Mouse (Mus musculus): Measurements from ENCODE around the gene Hist1h4m. TPM values are rescaled to one million over a fixed set of nuclear protein-coding genes. Genes with fewer than 3 reads are reported as not detected.
"Not testable (repeated sequence)": the region's sequence is repeated elsewhere in the genome, so short reads cannot be mapped to it uniquely, and the experiment has no call there.

Hist1h4m gene
- polyA plus RNA-seq, 1 experiment: not detected

GRCm38 (mm10) chr13:21789925-21790324 is 21.6 kb upstream of the Hist1h4m start:
- 65% methylated on average over 6 of the region's 6 CpGs for WGBS
- H3K27me3 ChIP-seq (ENCODE audit: control insufficient read depth, insufficient read depth, low read length): no peaks in the 10 kb centered on the region
- H3K4me3 ChIP-seq (ENCODE audit: extremely low read depth, insufficient read depth, insufficient read length): no peak overlapping the region
- TF ChIP-seq POLR2A (IDR thresholded peaks at IDR 0.05; ENCODE audit: low read depth, low read length) (no peak), CTCF (IDR thresholded peaks at IDR 0.05; ENCODE audit: extremely low read depth, insufficient read depth, insufficient read length, insufficient replicate concordance) (no peak)
- no peak for DNase-seq (ENCODE audit: low read depth in 1 of 2, low spot score in 2 of 2)
- no peaks in the 10 kb centered on the region for H3K4me1 ChIP-seq (ENCODE audit: control insufficient read depth, insufficient read depth, insufficient read length)
- no peak overlapping the region for H3K27ac ChIP-seq (ENCODE audit: insufficient read depth, low read length)
- H3K36me3 ChIP-seq (ENCODE audit: control insufficient read depth, insufficient read depth, low read length): no peaks in the 10 kb centered on the region

GRCm38 (mm10) chr13:21790601-21791283 is 20.8 kb upstream of the Hist1h4m start:
- Histone ChIP-seq H3K36me3 (ENCODE audit: control insufficient read depth, insufficient read depth, low read length) (no peaks in the 10 kb centered on the region), H3K4me1 (ENCODE audit: control insufficient read depth, insufficient read depth, insufficient read length) (no peaks in the 10 kb centered on the region), H3K27me3 (ENCODE audit: control insufficient read depth, insufficient read depth, low read length) (no peaks in the 10 kb centered on the region), H3K27ac (ENCODE audit: insufficient read depth, low read length) (no peak overlapping the region), H3K4me3 (ENCODE audit: extremely low read depth, insufficient read depth, insufficient read length) (no peak overlapping the region)
- no peak for DNase-seq (ENCODE audit: low read depth in 1 of 2, low spot score in 2 of 2)
- TF ChIP-seq CTCF (IDR thresholded peaks at IDR 0.05; ENCODE audit: extremely low read depth, insufficient read depth, insufficient read length, insufficient replicate concordance) (no peak), POLR2A (IDR thresholded peaks at IDR 0.05; ENCODE audit: low read depth, low read length) (no peak)
- WGBS: 64% methylated on average over 18 of the region's 18 CpGs

- Histone ChIP-seq H3K36me3 (ENCODE audit: control insufficient read depth, insufficient read depth, low read length) (no peaks in the 10 kb centered on the region), H3K27me3 (ENCODE audit: control insufficient read depth, insufficient read depth, low read length) (no peaks in the 10 kb centered on the region), H3K4me1 (ENCODE audit: control insufficient read depth, insufficient read depth, insufficient read length) (no peaks in the 10 kb centered on the region), H3K27ac (ENCODE audit: insufficient read depth, low read length) (no peak overlapping the region), H3K4me3 (ENCODE audit: extremely low read depth, insufficient read depth, insufficient read length) (no peak overlapping the region)
- no peak for DNase-seq (ENCODE audit: low read depth in 1 of 2, low spot score in 2 of 2)
- 94% methylated on average over 7 of the region's 7 CpGs for WGBS
- no peak for TF ChIP-seq CTCF (IDR thresholded peaks at IDR 0.05; ENCODE audit: extremely low read depth, insufficient read depth, insufficient read length, insufficient replicate concordance)
- no peak for TF ChIP-seq POLR2A (IDR thresholded peaks at IDR 0.05; ENCODE audit: low read depth, low read length)
Measured at GRCm38 (mm10) chr13:21795584-21795983, 16.0 kb upstream of the Hist1h4m start.

- not testable (repeated sequence) for H3K27me3 ChIP-seq (ENCODE audit: control insufficient read depth, insufficient read depth, low read length); H3K27ac ChIP-seq (ENCODE audit: insufficient read depth, low read length); H3K36me3 ChIP-seq (ENCODE audit: control insufficient read depth, insufficient read depth, low read length); H3K4me3 ChIP-seq (ENCODE audit: extremely low read depth, insufficient read depth, insufficient read length); H3K4me1 ChIP-seq (ENCODE audit: control insufficient read depth, insufficient read depth, insufficient read length); DNase-seq (ENCODE audit: low read depth in 1 of 2, low spot score in 2 of 2)
Measured at GRCm38 (mm10) chr13:21797163-21797562, 14.4 kb upstream of the Hist1h4m start.

GRCm38 (mm10) chr13:21803058-21803457 is 8.5 kb upstream of the Hist1h4m start:
- H3K4me3 ChIP-seq (ENCODE audit: extremely low read depth, insufficient read depth, insufficient read length); DNase-seq (ENCODE audit: low read depth in 1 of 2, low spot score in 2 of 2); H3K27ac ChIP-seq (ENCODE audit: insufficient read depth, low read length); H3K36me3 ChIP-seq (ENCODE audit: control insufficient read depth, insufficient read depth, low read length); H3K4me1 ChIP-seq (ENCODE audit: control insufficient read depth, insufficient read depth, insufficient read length); H3K27me3 ChIP-seq (ENCODE audit: control insufficient read depth, insufficient read depth, low read length): not testable (repeated sequence)
- WGBS: no CpG with 5 or more reads among the region's 4 CpGs

GRCm38 (mm10) chr13:21810073-21810472 is 1.5 kb upstream of the Hist1h4m start, which contains the start of the genes Hist1h2bq and Hist1h2ao:
Gene Hist1h2bq (minus strand): TSS chr13:21810197.
Gene Hist1h2ao (plus strand): TSS chr13:21810465.
- H3K4me3 ChIP-seq (ENCODE audit: extremely low read depth, insufficient read depth, insufficient read length); H3K36me3 ChIP-seq (ENCODE audit: control insufficient read depth, insufficient read depth, low read length); H3K4me1 ChIP-seq (ENCODE audit: control insufficient read depth, insufficient read depth, insufficient read length); H3K27ac ChIP-seq (ENCODE audit: insufficient read depth, low read length); DNase-seq (ENCODE audit: low read depth in 1 of 2, low spot score in 2 of 2); H3K27me3 ChIP-seq (ENCODE audit: control insufficient read depth, insufficient read depth, low read length): not testable (repeated sequence)
- WGBS: no CpG with 5 or more reads among the region's 23 CpGs

GRCm38 (mm10) chr13:21811074-21811473 is 472 bp upstream of the Hist1h4m start:
- H3K27me3 ChIP-seq (ENCODE audit: control insufficient read depth, insufficient read depth, low read length); H3K4me3 ChIP-seq (ENCODE audit: extremely low read depth, insufficient read depth, insufficient read length); H3K27ac ChIP-seq (ENCODE audit: insufficient read depth, low read length); H3K4me1 ChIP-seq (ENCODE audit: control insufficient read depth, insufficient read depth, insufficient read length); H3K36me3 ChIP-seq (ENCODE audit: control insufficient read depth, insufficient read depth, low read length); DNase-seq (ENCODE audit: low read depth in 1 of 2, low spot score in 2 of 2): not testable (repeated sequence)
- WGBS: no CpG with 5 or more reads among the region's 8 CpGs

GRCm38 (mm10) chr13:21812092-21812491 is 546 bp downstream of the Hist1h4m start:
- not testable (repeated sequence) for DNase-seq (ENCODE audit: low read depth in 1 of 2, low spot score in 2 of 2); H3K4me3 ChIP-seq (ENCODE audit: extremely low read depth, insufficient read depth, insufficient read length); H3K4me1 ChIP-seq (ENCODE audit: control insufficient read depth, insufficient read depth, insufficient read length); H3K36me3 ChIP-seq (ENCODE audit: control insufficient read depth, insufficient read depth, low read length); H3K27me3 ChIP-seq (ENCODE audit: control insufficient read depth, insufficient read depth, low read length)
- H3K27ac ChIP-seq (ENCODE audit: insufficient read depth, low read length): peak overlapping the region; percentile 46
- 0% methylated on average over 14 of the region's 14 CpGs for WGBS

GRCm38 (mm10) chr13:21820082-21820890 is 8.7 kb downstream of the Hist1h4m start:
- H3K4me3 ChIP-seq (ENCODE audit: extremely low read depth, insufficient read depth, insufficient read length); H3K36me3 ChIP-seq (ENCODE audit: control insufficient read depth, insufficient read depth, low read length); H3K27ac ChIP-seq (ENCODE audit: insufficient read depth, low read length); H3K27me3 ChIP-seq (ENCODE audit: control insufficient read depth, insufficient read depth, low read length); DNase-seq (ENCODE audit: low read depth in 1 of 2, low spot score in 2 of 2); H3K4me1 ChIP-seq (ENCODE audit: control insufficient read depth, insufficient read depth, insufficient read length): not testable (repeated sequence)
- 78% methylated on average over 7 of the region's 16 CpGs for WGBS

Data from spleen, adult 2 months (tissue).